Mouse (Mus musculus) cerebellum, adult (tissue): ENCODE measurements at regions not wholly inside any gene's neighbourhood (a gene's known extent, or its start where the extent isn't known, plus 50 kb on each side); places are given as distances from the start of the nearest gene placed in this dataset.

ENCODE experiments used
- ATAC-seq: cut with Nextera tagmentation; 2 replicates; pipeline ENCODE4 v1.9.2; 2017; ENCODE audit warnings: mild to moderate bottlenecking, moderate library complexity, mixed read lengths; ENCODE audit not compliant: insufficient number of reproducible peaks, low FRiP score, low TSS enrichment

DNA sequence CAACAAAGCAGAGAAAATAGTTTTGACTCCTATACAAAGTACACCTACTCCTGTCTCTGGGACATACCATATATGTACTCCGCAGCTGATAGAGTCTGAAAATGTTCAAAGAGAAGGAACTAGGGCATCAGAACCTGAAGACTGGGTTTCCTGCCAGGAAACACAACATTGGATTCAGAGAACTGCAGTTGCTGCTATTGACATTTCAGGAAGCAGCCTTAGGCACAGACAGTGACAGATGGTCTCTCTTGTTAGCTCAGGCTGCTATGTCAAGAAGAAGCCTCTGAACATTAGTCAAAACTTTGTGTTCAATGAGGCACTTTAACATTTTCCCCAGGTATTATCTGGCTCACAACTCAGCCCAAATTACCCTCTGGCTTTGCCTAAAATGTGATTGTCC is 812.1 kb downstream of the Ryr2 start:
- no peak; the same call in 1 of the 2 replicates for ATAC-seq

DNA sequence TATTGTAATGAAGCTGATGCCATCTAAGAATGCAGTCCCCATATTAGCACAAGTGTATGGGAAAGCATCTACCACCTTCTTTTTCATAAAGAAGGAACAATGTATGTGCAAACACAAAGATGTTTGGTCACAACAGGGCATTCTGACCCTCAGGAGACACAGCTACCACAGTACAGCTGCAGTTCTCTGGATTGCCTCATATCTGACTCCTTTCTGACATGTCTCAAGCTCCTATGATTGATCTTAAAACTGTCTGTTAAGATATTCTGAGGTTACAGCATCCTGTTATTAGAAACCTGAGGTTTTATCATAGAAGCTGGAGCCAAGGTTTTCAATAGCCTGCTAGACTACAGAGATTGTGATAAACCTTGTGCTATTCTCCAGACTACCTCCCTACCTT is 813.0 kb downstream of the Ryr2 start:
- no peak for ATAC-seq

DNA sequence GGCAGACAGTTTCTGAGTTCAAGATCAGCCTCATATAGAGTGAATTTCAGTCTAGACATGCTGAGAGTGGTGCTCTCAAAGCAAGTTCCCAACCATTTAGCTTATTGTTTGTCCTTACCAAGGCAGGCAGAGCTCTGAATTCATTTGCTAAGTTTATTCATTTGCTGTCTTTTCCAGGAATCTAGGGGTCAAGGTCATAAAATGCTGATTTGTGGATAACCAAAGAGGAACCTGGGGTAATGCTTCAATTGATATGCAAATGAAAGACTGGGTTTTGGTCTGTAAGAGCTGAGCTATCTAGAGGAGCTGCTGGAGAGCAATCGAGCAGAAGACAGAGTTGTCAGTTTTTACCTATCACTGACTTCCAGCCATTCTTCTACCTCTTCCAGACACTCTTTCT is 832.8 kb downstream of the Ryr2 start:
- ATAC-seq = no peak

GRCm38 (mm10) chr13:11268673-11269340 is 837.9 kb downstream of the Ryr2 start:
- peak; percentile 52 for ATAC-seq

DNA sequence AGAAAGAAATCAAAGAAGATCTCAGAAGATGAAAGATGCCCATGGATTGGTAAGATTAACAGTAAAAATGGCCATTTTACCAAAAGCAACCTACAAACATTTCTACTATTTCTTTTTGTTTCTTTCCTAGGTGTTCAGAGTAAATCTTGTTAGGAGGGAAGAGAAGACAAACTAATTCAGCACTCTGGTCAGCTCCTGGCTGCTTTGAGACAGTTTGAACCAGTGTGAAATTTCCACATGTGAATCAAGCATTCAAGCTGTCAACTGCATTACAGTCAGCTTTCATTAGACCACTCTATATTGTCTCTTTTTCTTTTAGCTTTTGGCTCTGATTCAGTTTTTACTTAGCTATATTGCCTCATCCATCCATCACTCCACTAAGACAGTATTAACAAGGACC is 859.2 kb downstream of the Ryr2 start:
- no peak for ATAC-seq

- ATAC-seq = peak; percentile 84
These were observed 856.2 kb upstream of the Chrm3 start for GRCm38 (mm10) chr13:11216671-11217330.

DNA sequence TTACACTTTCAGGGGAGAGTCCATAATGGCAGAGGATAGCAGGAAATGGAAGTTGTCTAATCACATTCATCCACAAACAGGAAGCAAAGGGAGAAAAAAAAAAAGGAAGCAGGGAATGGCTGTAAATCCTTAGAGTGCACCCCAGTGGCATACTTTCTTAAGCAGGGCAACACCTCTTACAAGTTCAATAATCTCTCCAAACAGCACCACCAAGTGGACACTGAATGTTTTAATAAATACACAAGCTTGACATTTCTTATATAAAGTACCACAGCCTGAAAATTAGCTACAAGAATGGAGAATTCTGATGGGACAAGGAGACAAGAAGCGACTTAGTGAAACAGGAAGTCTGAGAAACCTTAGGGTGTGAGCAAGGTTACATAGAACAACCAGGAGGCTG is 849.5 kb upstream of the Chrm3 start:
- no peak for ATAC-seq

DNA sequence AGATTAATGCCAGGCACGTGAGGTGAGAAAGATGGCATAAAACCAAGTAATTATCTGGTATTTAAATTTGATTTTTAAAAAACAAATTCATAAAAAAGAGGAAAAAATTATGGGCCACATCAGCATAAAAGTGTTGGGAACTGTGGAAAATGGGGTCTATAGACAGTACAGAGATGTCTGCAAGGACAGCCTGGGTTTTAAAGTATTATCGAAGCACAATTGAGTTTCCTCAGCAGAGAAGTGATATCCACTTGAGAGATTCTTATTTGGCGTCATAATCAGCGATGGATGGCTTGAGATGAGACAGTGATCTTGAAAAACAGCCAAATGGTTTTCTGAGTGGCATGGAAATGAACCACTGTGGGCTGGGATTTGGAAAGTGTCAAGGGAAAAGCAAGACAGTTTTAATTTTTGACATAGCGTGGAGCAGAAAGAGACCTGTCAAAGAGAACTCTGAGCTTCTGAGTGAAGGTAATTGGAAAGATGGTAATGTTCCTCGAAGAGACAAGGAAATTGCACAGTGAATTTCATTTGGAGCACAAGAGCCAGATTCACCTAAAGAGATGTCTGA is 844.7 kb upstream of the Chrm3 start:
- ATAC-seq = no peak

DNA sequence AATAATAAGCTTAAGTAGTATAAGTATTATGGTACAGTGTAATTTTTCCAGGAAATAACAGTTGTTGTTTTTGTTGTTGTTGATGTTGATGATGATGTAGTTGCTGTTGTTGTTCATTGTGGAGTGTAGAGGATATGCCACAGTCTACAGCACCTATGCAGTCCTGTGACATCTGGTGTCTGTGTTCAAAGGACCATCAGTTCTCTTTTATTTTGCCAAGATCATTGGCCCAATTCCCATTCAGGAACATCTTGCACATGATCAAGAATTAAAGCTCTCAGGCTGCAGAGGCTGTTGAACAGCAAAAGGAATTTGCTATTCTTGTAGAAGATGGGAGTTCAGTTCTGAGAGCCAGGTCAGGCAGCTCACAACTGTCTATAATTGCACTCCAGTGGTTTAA is 841.3 kb upstream of the Chrm3 start:
- ATAC-seq = no peak

GRCm38 (mm10) chr13:11192471-11192870 is 831.8 kb upstream of the Chrm3 start:
- ATAC-seq = no peak

GRCm38 (mm10) chr13:11181191-11181590 is 820.5 kb upstream of the Chrm3 start:
- no peak for ATAC-seq

DNA sequence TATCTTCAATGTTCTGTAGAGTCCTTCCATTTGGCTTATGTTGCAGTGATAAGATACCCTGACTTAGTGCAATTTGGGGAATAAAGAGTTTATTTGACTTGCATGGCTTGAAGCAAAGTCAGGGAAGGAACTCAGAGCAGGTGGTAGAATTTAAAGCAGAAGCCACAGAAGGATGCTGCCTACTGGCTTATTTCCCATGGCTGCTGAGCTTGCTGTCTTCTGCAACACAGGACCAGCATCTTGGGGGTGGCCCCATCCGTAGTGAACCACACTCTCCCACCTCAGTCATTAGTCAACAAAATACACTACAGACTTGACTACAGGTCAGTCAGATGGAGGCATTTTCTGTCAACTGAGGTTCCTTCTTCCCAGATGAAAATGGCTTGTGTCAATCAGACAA is 819.7 kb upstream of the Chrm3 start:
- no peak for ATAC-seq

DNA sequence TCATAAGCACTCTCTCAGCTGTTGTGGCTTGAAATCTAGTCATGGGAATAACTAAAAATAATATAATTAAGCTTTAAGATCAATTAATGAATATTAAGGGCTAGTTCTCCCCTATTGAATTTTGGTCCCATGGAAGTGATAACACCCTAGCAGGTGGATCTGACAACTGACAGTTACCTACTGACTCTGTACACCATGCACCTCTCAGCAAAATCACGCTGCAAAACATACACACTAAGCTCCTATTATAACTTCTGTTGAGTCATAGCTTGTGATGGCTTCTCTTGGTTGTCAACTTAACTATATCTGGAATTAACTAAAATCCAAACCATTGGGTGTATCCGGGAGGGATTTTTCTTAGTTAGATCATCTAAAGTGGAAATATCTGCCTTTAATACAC is 817.9 kb upstream of the Chrm3 start:
- no peak for ATAC-seq

DNA sequence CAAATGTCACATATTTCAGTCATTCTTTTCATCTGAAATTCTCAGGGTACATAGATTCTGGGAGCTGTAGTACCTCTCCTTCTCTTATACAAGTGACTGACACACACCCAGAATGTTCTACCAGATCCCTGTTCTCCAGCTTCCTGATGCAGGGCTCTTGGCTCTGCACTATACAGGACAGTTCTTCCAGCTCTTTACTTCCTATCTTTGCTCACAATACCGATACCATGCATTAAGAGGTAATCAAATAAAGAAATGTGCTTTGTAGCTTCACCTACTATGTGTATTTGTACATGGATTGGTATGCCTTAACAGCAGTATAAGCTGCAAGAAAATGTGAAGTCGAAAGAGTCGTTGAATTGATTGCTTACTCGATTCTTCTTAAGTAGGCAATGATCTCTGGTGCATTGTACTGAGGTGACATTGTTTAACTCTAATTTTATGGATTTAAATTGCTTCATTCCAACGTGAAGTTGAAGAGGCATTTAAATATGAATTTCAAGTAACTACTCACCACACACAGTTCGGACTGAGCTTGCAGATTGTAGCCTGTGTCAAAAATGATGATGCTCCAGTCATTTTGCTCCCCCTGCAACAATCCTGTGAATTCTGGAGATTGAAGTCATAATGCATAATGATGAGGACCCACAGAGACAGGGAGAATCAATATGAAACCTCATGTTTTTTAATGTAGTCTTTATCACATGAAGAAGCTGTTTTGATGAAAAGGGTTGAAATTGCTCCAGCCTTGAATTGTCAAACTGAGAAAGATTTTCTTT is 817.2 kb upstream of the Chrm3 start:
- no peak for ATAC-seq

DNA sequence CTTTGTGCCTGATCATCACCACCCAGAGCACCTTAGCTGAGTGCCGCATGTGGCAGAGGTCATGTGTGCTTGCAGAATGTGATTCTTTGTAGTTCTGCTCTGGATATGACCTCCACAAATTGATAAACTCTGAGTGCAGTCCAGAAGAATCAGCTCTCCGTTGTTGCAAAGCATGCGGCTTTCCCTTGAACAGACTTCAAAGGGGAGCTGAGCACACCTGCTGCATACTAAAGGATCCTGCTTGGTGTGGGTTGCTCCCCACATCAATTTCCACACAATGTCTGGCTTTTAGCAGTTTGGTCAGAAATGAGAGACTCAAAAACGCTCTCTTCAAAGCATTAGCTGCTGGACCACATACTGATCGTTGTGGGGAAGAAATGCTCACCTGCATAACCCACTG is 806.5 kb upstream of the Chrm3 start:
- ATAC-seq = no peak

- no peak for ATAC-seq
These were observed 803.5 kb upstream of the Chrm3 start for GRCm38 (mm10) chr13:11164130-11164529.

DNA sequence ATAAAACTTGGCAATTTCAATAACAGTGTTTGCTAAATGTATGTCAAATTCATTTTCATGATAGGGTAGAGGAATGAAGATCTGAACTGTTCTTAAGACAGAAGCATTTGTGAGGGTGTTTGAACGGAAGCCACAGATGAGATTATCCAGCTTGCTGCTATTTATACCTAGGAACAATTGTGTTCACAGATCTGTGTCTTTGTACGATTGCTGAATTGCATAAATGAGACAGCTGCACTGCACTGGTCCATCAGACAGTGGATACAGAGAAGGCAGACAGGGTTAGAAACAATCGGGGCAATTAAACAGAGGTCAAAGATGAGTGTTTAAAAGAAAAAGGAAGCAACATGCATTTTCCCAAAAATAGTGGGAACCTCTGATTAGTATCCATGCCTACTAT is 786.6 kb upstream of the Chrm3 start:
- no peak for ATAC-seq

GRCm38 (mm10) chr13:11107693-11108092 is 747.0 kb upstream of the Chrm3 start:
- no peak for ATAC-seq

- ATAC-seq = no peak
These were observed 745.8 kb upstream of the Chrm3 start for GRCm38 (mm10) chr13:11106426-11106825.

DNA sequence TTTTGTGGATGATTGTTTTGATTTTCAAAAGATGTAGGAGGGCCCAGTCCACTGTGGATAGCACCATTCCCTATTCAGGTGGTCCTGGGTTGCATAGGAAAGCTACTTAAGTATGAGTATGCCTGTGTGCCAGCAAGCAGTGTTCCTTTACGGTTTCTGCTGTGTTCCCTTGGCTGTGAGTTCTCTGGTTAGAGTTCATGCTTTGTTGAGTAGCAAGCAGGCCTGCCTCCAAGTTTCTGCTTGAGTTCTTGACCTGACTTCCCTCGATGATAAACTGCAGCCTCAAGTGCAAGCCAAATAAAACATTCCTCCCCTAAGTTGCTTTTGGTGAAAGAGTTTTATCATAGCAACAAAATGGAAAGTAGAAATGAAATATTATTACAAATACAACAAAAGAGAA is 744.9 kb upstream of the Chrm3 start:
- ATAC-seq = no peak

DNA sequence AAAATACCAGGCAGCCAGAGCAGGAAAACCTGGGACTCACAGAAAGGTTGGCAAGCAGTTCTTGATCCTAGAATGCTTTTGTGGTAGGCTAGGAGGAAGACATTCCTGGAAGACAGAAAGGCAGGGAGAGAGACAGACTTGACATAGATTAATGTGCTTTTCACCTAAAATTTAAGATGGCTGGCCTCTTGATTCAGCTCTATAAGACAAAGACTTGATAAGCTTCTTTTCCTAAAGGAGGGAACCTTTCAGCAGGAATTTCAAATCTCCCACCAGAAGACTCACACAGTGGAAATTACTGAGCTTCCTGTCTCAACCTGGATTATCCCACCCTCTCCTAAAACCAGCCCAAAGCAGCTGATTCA is 738.9 kb upstream of the Chrm3 start:
- ATAC-seq = no peak
